Mouse (Mus musculus): ENCODE results near the gene Slc38a11. TPM values are rescaled to one million over a fixed set of nuclear protein-coding genes. Genes with fewer than 3 reads are reported as not detected.

Gene Slc38a11
- polyA plus RNA-seq, 1 experiment, result not detected

GRCm38 (mm10) chr2:65393061-65393460 lies 29.2 kb upstream of the Slc38a11 start:
- no peak overlapping the region for H3K27ac ChIP-seq (ENCODE audit: insufficient read depth, low read length)
- no peak overlapping the region for H3K4me3 ChIP-seq (ENCODE audit: low read depth, low read length)
- H3K36me3 ChIP-seq (ENCODE audit: control insufficient read depth, insufficient read depth, low read length, poor library complexity, severe bottlenecking), result no peaks in the 10 kb centered on the region
- no peak overlapping the region for H3K9ac ChIP-seq (ENCODE audit: low read depth, poor library complexity, severe bottlenecking)
- TF ChIP-seq EP300 (IDR thresholded peaks at IDR 0.05; ENCODE audit: insufficient read depth, low read depth, low read length) (no peak), POLR2A (IDR thresholded peaks at IDR 0.05; ENCODE audit: insufficient read depth, low read length) (no peak), CTCF (IDR thresholded peaks at IDR 0.05; ENCODE audit: low read depth, low read length) (no peak)
- no peaks in the 10 kb centered on the region for H3K4me1 ChIP-seq (ENCODE audit: control insufficient read depth, insufficient read depth, low read length)
- no peaks in the 10 kb centered on the region for H3K9me3 ChIP-seq (replicated peaks; ENCODE audit: control insufficient read depth, insufficient read depth, low read length, poor library complexity, severe bottlenecking)
- no peaks in the 10 kb centered on the region for H3K27me3 ChIP-seq (ENCODE audit: control insufficient read depth, insufficient read depth, low read length, poor library complexity, severe bottlenecking)

DNA sequence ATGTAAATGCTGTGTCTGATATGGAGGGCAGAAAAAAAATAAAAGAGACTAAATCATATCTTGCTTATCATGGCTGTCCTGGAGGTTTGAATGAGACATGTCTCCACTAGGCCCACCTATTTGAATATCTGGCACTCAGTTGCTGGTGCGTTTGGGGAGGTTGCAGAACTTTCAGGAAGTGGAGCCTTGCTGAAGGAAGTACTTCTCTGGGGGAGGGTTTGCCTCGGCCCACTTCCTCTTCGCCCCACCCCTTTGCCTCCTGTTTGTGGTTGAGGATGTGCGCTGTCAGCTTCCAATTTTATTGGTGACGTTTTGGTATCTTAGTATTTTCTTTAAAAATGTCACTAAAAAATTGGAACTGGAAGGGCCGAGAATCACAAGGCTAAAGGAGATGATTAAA lies 27.5 kb upstream of the Slc38a11 start:
- Histone ChIP-seq H3K9ac (ENCODE audit: low read depth, poor library complexity, severe bottlenecking) (no peak overlapping the region), H3K4me1 (ENCODE audit: control insufficient read depth, insufficient read depth, low read length) (no peaks in the 10 kb centered on the region), H3K9me3 (replicated peaks; ENCODE audit: control insufficient read depth, insufficient read depth, low read length, poor library complexity, severe bottlenecking) (no peaks in the 10 kb centered on the region), H3K27me3 (ENCODE audit: control insufficient read depth, insufficient read depth, low read length, poor library complexity, severe bottlenecking) (no peaks in the 10 kb centered on the region), H3K27ac (ENCODE audit: insufficient read depth, low read length) (no peak overlapping the region), H3K4me3 (ENCODE audit: low read depth, low read length) (no peak overlapping the region), H3K36me3 (ENCODE audit: control insufficient read depth, insufficient read depth, low read length, poor library complexity, severe bottlenecking) (no peaks in the 10 kb centered on the region)
- TF ChIP-seq POLR2A (IDR thresholded peaks at IDR 0.05; ENCODE audit: insufficient read depth, low read length), result no peak
- TF ChIP-seq CTCF (IDR thresholded peaks at IDR 0.05; ENCODE audit: low read depth, low read length), result no peak
- no peak for TF ChIP-seq EP300 (IDR thresholded peaks at IDR 0.05; ENCODE audit: insufficient read depth, low read depth, low read length)

GRCm38 (mm10) chr2:65384815-65385214 lies 21.0 kb upstream of the Slc38a11 start:
- H3K4me3 ChIP-seq (ENCODE audit: low read depth, low read length), result no peak overlapping the region
- H3K27me3 ChIP-seq (ENCODE audit: control insufficient read depth, insufficient read depth, low read length, poor library complexity, severe bottlenecking), result no peaks in the 10 kb centered on the region
- no peaks in the 10 kb centered on the region for H3K36me3 ChIP-seq (ENCODE audit: control insufficient read depth, insufficient read depth, low read length, poor library complexity, severe bottlenecking)
- no peak overlapping the region for H3K9ac ChIP-seq (ENCODE audit: low read depth, poor library complexity, severe bottlenecking)
- H3K4me1 ChIP-seq (ENCODE audit: control insufficient read depth, insufficient read depth, low read length), result no peaks in the 10 kb centered on the region
- H3K27ac ChIP-seq (ENCODE audit: insufficient read depth, low read length), result no peak overlapping the region
- no peak for TF ChIP-seq EP300 (IDR thresholded peaks at IDR 0.05; ENCODE audit: insufficient read depth, low read depth, low read length)
- no peak for TF ChIP-seq CTCF (IDR thresholded peaks at IDR 0.05; ENCODE audit: low read depth, low read length)
- no peak for TF ChIP-seq POLR2A (IDR thresholded peaks at IDR 0.05; ENCODE audit: insufficient read depth, low read length)
- H3K9me3 ChIP-seq (replicated peaks; ENCODE audit: control insufficient read depth, insufficient read depth, low read length, poor library complexity, severe bottlenecking), result no peaks in the 10 kb centered on the region; the same call in 1 of the 2 replicates

GRCm38 (mm10) chr2:65382485-65382884 lies 18.7 kb upstream of the Slc38a11 start:
- no peak overlapping the region for H3K9ac ChIP-seq (ENCODE audit: low read depth, poor library complexity, severe bottlenecking)
- H3K27ac ChIP-seq (ENCODE audit: insufficient read depth, low read length), result no peak overlapping the region
- H3K4me3 ChIP-seq (ENCODE audit: low read depth, low read length), result no peak overlapping the region
- H3K27me3 ChIP-seq (ENCODE audit: control insufficient read depth, insufficient read depth, low read length, poor library complexity, severe bottlenecking), result no peaks in the 10 kb centered on the region
- no peaks in the 10 kb centered on the region; the same call in 1 of the 2 replicates for H3K9me3 ChIP-seq (replicated peaks; ENCODE audit: control insufficient read depth, insufficient read depth, low read length, poor library complexity, severe bottlenecking)
- H3K4me1 ChIP-seq (ENCODE audit: control insufficient read depth, insufficient read depth, low read length), result no peaks in the 10 kb centered on the region
- H3K36me3 ChIP-seq (ENCODE audit: control insufficient read depth, insufficient read depth, low read length, poor library complexity, severe bottlenecking), result no peaks in the 10 kb centered on the region
- TF ChIP-seq CTCF (IDR thresholded peaks at IDR 0.05; ENCODE audit: low read depth, low read length) (no peak), POLR2A (IDR thresholded peaks at IDR 0.05; ENCODE audit: insufficient read depth, low read length) (no peak)

- Histone ChIP-seq H3K4me1 (ENCODE audit: control insufficient read depth, insufficient read depth, low read length) (no peaks in the 10 kb centered on the region), H3K27me3 (ENCODE audit: control insufficient read depth, insufficient read depth, low read length, poor library complexity, severe bottlenecking) (no peaks in the 10 kb centered on the region), H3K36me3 (ENCODE audit: control insufficient read depth, insufficient read depth, low read length, poor library complexity, severe bottlenecking) (no peaks in the 10 kb centered on the region), H3K9ac (ENCODE audit: low read depth, poor library complexity, severe bottlenecking) (no peak overlapping the region), H3K9me3 (replicated peaks; ENCODE audit: control insufficient read depth, insufficient read depth, low read length, poor library complexity, severe bottlenecking) (no peaks in the 10 kb centered on the region), H3K27ac (ENCODE audit: insufficient read depth, low read length) (no peak overlapping the region), H3K4me3 (ENCODE audit: low read depth, low read length) (no peak overlapping the region)
- TF ChIP-seq EP300 (IDR thresholded peaks at IDR 0.05; ENCODE audit: insufficient read depth, low read depth, low read length), result no peak
- TF ChIP-seq CTCF (IDR thresholded peaks at IDR 0.05; ENCODE audit: low read depth, low read length), result no peak
- TF ChIP-seq POLR2A (IDR thresholded peaks at IDR 0.05; ENCODE audit: insufficient read depth, low read length), result no peak
Measured at GRCm38 (mm10) chr2:65378425-65378824, 14.6 kb upstream of the Slc38a11 start.

DNA sequence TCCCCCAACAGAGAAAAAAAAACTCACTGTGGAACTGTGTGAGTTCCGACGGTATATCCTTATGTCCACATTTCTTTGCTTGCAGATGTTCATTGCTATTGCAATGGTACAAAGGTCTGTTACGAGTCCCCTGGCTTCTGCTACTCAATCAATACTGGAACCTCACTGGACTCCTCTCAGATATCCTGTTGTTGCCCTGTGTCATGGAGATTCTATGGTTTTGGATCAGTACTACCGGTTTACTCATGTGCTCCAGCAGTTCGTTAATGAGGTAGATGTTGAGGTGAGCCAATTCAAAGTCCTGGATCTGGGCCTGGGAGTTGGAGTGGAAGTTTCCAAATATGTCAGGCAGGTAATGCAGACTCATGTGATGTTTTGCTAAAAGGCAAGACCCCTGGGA lies 10.6 kb upstream of the Slc38a11 start:
- no peaks in the 10 kb centered on the region for H3K4me1 ChIP-seq (ENCODE audit: control insufficient read depth, insufficient read depth, low read length)
- no peak overlapping the region for H3K4me3 ChIP-seq (ENCODE audit: low read depth, low read length)
- H3K9me3 ChIP-seq (replicated peaks; ENCODE audit: control insufficient read depth, insufficient read depth, low read length, poor library complexity, severe bottlenecking), result peaks cover 2% of the 10 kb centered on the region; the same call in 1 of the 2 replicates
- H3K36me3 ChIP-seq (ENCODE audit: control insufficient read depth, insufficient read depth, low read length, poor library complexity, severe bottlenecking), result no peaks in the 10 kb centered on the region
- TF ChIP-seq CTCF (IDR thresholded peaks at IDR 0.05; ENCODE audit: low read depth, low read length), result no peak
- TF ChIP-seq POLR2A (IDR thresholded peaks at IDR 0.05; ENCODE audit: insufficient read depth, low read length), result no peak
- TF ChIP-seq EP300 (IDR thresholded peaks at IDR 0.05; ENCODE audit: insufficient read depth, low read depth, low read length), result no peak
- H3K27ac ChIP-seq (ENCODE audit: insufficient read depth, low read length), result no peak overlapping the region
- no peak overlapping the region for H3K9ac ChIP-seq (ENCODE audit: low read depth, poor library complexity, severe bottlenecking)
- H3K27me3 ChIP-seq (ENCODE audit: control insufficient read depth, insufficient read depth, low read length, poor library complexity, severe bottlenecking), result no peaks in the 10 kb centered on the region; the same call in 1 of the 2 replicates

Measured in ES-Bruce4 (cell line).